Mouse (Mus musculus) G1E (cell line): Measurements from ENCODE around the gene Txlna.

Source experiments
- CTCF ChIP-seq: IDR thresholded peaks from 2 replicates; pipeline ENCODE4 v1.5.1; 2012; ENCODE audit warnings: low read depth, low read length, inconsistent platforms, mixed read lengths
- GATA1 ChIP-seq: IDR thresholded peaks from 2 replicates; pipeline ENCODE4 v1.6.1; 2012; ENCODE audit warnings: borderline replicate concordance, low read length, inconsistent platforms, mixed read lengths
- GATA2 ChIP-seq: IDR thresholded peaks from 2 replicates; pipeline ENCODE4 v1.6.1; 2012; ENCODE audit warnings: low read depth, low read length, inconsistent platforms, borderline replicate concordance
- TAL1 ChIP-seq: conservative IDR thresholded peaks from 2 replicates; pipeline ENCODE4 v1.6.1; 2012; ENCODE audit warnings: low read depth, low read length, inconsistent platforms, mixed read lengths

- TF ChIP-seq CTCF (no peak), GATA1 (no peak), GATA2 (no peak), TAL1 (no peak)
Observed at GRCm38 (mm10) chr4:129585773-129586172, 55.1 kb downstream of the Txlna start.
